Mouse (Mus musculus) adrenal gland (tissue): ENCODE results near the gene Defb9.
"Not testable (repeated sequence)": the region's sequence is repeated elsewhere in the genome, so short reads cannot be mapped to it uniquely, and the experiment has no call there.

Source experiments
- intact Hi-C: fragments of 180-260 bp; cut with DNase I; formaldehyde crosslinking; loops from one replicate; pipeline ENCODE4 v1.15.1; 2025
- long read RNA-seq, 2 experiments: library from polyadenylated mRNA; unstranded; transcript quantifications; one replicate each; pipeline ENCODE4 v2.0.0; 2020; ENCODE audit warnings: borderline replicate concordance in 1 of 2; ENCODE audit not compliant: insufficient replicate concordance in 1 of 2

The Defb9 gene
- long read RNA-seq, experiment 1 = 0 reads
- long read RNA-seq, experiment 2 = 0 reads

- intact Hi-C loops = not testable (repeated sequence)
Observed at GRCm38 (mm10) chr8:21885321-21885720, at the start of gene Defb9. TSS of gene Defb9 (minus strand) at chr8:21885421.

- intact Hi-C loops = no loop called here
Observed at GRCm38 (mm10) chr8:21932610-21933009, 47.4 kb upstream of the Defb9 start, which contains the start of gene Defb15. TSS of gene Defb15 (minus strand) at chr8:21932710.

DNA sequence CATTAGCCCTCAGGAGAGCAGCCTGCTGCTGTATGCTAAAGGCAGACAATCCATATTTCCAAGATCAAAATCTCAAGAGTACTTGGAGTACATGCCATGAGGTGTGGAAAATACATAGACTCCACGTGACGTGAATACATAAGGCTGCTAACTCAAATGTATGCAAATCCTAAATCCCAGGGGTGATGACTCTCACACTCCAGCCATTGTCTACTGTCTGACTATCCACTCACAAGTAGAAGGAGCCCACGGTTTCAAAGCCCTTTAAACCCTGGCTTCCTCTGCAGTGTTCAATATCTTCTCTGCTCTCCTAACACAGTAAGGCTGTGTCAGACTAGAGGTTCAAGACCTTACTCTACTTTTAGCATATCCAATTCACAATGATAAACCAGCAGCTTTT, 45.5 kb upstream of the Defb9 start:
- intact Hi-C loops = not testable (repeated sequence)

DNA sequence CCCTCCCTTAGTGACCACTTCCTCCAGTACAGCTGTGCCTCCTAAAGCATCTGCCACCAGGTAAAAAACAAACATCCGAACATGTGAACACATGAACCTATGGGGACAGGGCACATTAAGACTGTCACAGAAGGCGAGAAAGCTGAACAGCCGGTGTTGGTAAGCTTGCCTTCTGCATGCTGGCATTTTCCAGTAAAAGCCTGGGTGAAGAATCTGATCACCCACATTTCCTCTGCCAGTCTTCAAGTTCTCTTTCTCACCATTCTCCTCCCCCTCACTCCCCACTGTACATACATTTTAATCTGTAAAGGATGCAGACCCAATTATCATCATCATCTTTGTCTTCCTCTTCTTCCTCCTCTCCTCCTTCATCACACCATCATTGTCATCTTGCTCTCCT, 30.4 kb upstream of the Defb9 start:
- intact Hi-C loops = no loop called here

DNA sequence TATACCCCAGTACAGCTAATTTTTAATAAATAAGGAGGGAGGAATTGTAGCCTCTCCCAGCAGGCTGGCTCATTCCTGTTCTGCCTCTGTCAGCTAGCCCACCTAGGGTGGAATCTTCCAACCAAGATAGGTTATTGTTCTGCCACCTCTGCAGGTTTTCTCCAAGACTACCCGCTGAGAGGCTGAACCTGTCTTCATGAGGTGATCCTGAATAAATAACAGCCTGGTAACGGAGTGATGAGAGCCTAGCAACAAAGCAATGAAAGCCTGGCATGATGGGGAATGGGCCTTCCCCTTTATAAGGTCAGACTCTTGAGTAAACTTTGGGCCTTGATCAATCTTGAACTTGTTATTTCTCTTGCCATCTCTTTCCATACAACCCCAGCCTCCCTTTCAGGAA, 27.3 kb upstream of the Defb9 start:
- intact Hi-C loops = no loop called here

DNA sequence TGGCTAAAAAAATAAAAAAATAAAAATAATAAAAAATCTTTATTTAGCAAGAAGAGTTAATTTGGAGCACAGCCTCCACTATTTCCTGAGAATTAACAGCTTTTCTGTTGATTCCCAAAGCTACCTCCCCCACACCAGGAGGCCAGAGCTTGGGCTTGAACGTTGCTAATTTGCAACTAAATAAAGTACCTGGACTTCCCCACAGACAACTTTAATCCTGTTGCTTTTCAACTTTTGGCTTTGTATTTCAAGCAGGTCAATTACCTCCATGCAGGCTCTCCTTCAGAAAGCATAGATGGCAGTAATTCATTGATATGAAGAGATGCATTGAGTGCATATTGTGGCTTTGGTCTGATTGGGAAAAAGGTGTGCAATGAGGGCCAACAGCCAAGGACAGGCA, 26.7 kb upstream of the Defb9 start:
- intact Hi-C loops = no loop called here

DNA sequence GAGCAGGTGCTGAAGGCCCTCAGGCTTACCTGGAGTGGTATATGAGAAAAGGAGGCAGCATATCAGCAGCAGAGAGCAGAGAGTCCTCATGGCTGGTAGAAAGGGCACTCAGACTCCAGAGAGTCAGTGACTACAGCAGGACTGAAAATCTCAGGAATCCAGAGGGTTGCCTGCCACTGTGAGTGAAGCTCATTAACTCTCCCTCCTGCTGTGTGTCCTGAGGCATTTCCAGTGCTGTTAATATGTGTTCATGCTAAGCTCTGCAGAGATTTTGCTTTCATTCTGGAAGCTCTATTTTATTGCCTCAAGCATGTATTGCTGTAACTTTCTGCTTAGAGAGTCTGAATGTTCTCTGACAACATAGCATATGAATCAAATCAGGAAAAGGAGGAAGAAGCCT, 21.1 kb upstream of the Defb9 start, which contains the start of gene Defb11:
TSS of gene Defb11 (minus strand) at position 123 of the 400 bp plus-strand sequence.
- intact Hi-C loops = not testable (repeated sequence)

DNA sequence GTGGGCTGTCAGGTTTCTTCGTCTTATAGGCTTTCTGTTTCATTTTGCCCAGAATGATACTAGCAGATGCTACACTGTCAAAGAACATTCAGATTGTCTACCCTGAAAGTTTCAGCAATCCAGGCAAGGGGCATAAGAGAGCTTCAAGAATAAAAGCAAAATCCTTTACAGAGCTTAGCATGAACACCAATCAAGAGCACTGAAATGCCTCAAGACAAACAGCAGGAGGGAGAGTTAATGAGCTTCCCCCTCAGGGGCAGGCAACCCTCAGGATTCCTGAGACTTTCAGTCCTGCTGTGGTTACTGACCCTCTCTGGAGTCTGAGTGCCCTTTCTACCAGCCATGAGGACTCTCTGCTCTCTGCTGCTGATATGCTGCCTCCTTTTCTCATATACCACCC, 26.6 kb downstream of the Defb9 start, which contains the start of gene Defb10:
TSS of gene Defb10 (plus strand) at position 316 of the 400 bp plus-strand sequence.
- intact Hi-C loops = not testable (repeated sequence)
